ENCODE assay signal across 9 mouse cellular contexts in genomic region chr11:69848021-69848420, GRCm38 (mm10). TPM values are rescaled to one million over a fixed set of nuclear protein-coding genes. Genes with fewer than 3 reads are reported as not detected.
DNase-seq lines count a peak whose midpoint lies in the region; ATAC-seq lines count a peak whose summit lies in the region.
"Had no signal": no experiment of that assay in that cellular context is flagged by ENCODE, and none has a peak within 500 bp of the region (broad histone marks: within the 10 kb centered on the region; RNA-seq: fewer than 3 reads in every experiment).

No protein-coding gene starts in this region.

- 96% methylated on average over 6 of the region's 6 CpGs for WGBS in neural tube, embryonic 11.5 days
- 93% methylated on average over 6 of the region's 6 CpGs for WGBS in liver, embryonic 13.5 days (ENCODE audit: insufficient replicate concordance)

- peaks cover 7% of the 10 kb centered on the region for H3K36me3 ChIP-seq in neural tube, embryonic 11.5 days (ENCODE audit: control insufficient read depth, insufficient read depth, low read length)
- H3K36me3 ChIP-seq in liver, embryonic 13.5 days, result peaks cover 51% of the 10 kb centered on the region

- H3K4me1 ChIP-seq in neural tube, embryonic 11.5 days (ENCODE audit: control insufficient read depth, insufficient read depth, low read length), result peaks cover 19% of the 10 kb centered on the region
- peaks cover 86% of the 10 kb centered on the region for H3K4me1 ChIP-seq in liver, embryonic 13.5 days (replicated peaks)

- no peak for ATAC-seq in cerebellum, adult (ENCODE audit: insufficient number of reproducible peaks, low FRiP score, low TSS enrichment)
- ATAC-seq in neural tube, embryonic 11.5 days (ENCODE audit: insufficient read depth, low FRiP score, low TSS enrichment), result no peak
- ATAC-seq in liver, embryonic 13.5 days (ENCODE audit: low read depth), result no peak

- no peaks in the 10 kb centered on the region for H3K9me3 ChIP-seq in neural tube, embryonic 11.5 days (ENCODE audit: control insufficient read depth, low read length)
- H3K9me3 ChIP-seq in liver, embryonic 13.5 days (replicated peaks), result no peaks in the 10 kb centered on the region

- H3K4me2 ChIP-seq in neural tube, embryonic 11.5 days (ENCODE audit: low read depth), result peak overlapping the region; percentile 90
- H3K4me2 ChIP-seq in liver, embryonic 13.5 days, result peak overlapping the region; percentile 94

- peak; percentile 85 for DNase-seq in cerebellum, adult 11-12 months
- DNase-seq in neural tube, embryonic 11.5 days (ENCODE audit: low spot score), result no peak
- DNase-seq in neural tube, embryonic 10.5 days (ENCODE audit: extremely low spot score, low spot score), result no peak
- DNase-seq in liver, embryonic 13.5 days, result no peak
- no peak for DNase-seq in yolk sac, embryonic 10.5 days (ENCODE audit: low spot score)
- DNase-seq in spleen, adult 18-20 months, result no peak
- DNase-seq in left cerebral cortex, adult 9 months (ENCODE audit: low spot score in 2 of 2), result no peak
- DNase-seq: layer of hippocampus, adult 9-11 months had no signal

- H3K9ac ChIP-seq in neural tube, embryonic 11.5 days (ENCODE audit: low read length), result no peak overlapping the region
- peak overlapping the region; percentile 90 for H3K9ac ChIP-seq in liver, embryonic 13.5 days

- no peak overlapping the region for H3K27ac ChIP-seq in neural tube, embryonic 11.5 days (ENCODE audit: low read depth, low read length)
- H3K27ac ChIP-seq in liver, embryonic 13.5 days, result peak overlapping the region; percentile 99

- H3K27me3 ChIP-seq in neural tube, embryonic 11.5 days (ENCODE audit: control insufficient read depth, insufficient read depth, low read length), result no peaks in the 10 kb centered on the region
- no peaks in the 10 kb centered on the region for H3K27me3 ChIP-seq in liver, embryonic 13.5 days

- H3K4me3 ChIP-seq in neural tube, embryonic 11.5 days (ENCODE audit: low read depth, low read length), result no peak overlapping the region; the same call in 1 of the 2 replicates
- peak overlapping the region; percentile 79 for H3K4me3 ChIP-seq in liver, embryonic 13.5 days (replicated peaks)

RNA-seq across cellular contexts. Expression of gene Plscr3, which starts 1.8 kb away (rescaled TPM):
- polyA plus RNA-seq in neural tube, embryonic 11.5 days (2014; fragmentation: Nextera tagmentation; extraction: Ambion mirVana), result 75.4 and 83.7 TPM in 2 replicates
- polyA plus RNA-seq in liver, embryonic 13.5 days (2015; fragmentation: Nextera tagmentation; extraction: Ambion mirVana), result 28.0 and 29.9 TPM in 2 replicates

RNA-seq across cellular contexts. Expression of gene Tmem256, which starts 9.7 kb away (rescaled TPM):
- 289 and 296 TPM in 2 replicates for polyA plus RNA-seq in neural tube, embryonic 11.5 days (2014; fragmentation: Nextera tagmentation; extraction: Ambion mirVana)
- polyA plus RNA-seq in liver, embryonic 13.5 days (2015; fragmentation: Nextera tagmentation; extraction: Ambion mirVana), result 321 and 345 TPM in 2 replicates

RNA-seq across cellular contexts. Expression of gene Nlgn2, which starts 10.4 kb away (rescaled TPM):
- polyA plus RNA-seq in neural tube, embryonic 11.5 days (2014; fragmentation: Nextera tagmentation; extraction: Ambion mirVana), result 10.9 and 11.4 TPM in 2 replicates
- 0.68 and 0.75 TPM in 2 replicates for polyA plus RNA-seq in liver, embryonic 13.5 days (2015; fragmentation: Nextera tagmentation; extraction: Ambion mirVana)

RNA-seq across cellular contexts. Expression of gene Tnk1, which starts 10.5 kb away (rescaled TPM):
- polyA plus RNA-seq in neural tube, embryonic 11.5 days (2014; fragmentation: Nextera tagmentation; extraction: Ambion mirVana), result 0.23 and 0.72 TPM in 2 replicates
- polyA plus RNA-seq in liver, embryonic 13.5 days (2015; fragmentation: Nextera tagmentation; extraction: Ambion mirVana), result 0.76 and 1.5 TPM in 2 replicates

RNA-seq across cellular contexts. Expression of gene Spem1, which starts 26.0 kb away (rescaled TPM):
- polyA plus RNA-seq in neural tube, embryonic 11.5 days (2014; fragmentation: Nextera tagmentation; extraction: Ambion mirVana), result 0.23 TPM in 1 of 2 replicates, not detected in the other
- polyA plus RNA-seq in liver, embryonic 13.5 days (2015; fragmentation: Nextera tagmentation; extraction: Ambion mirVana), result not detected in 2 replicates
